Mouse (Mus musculus) intestine, embryonic 16.5 days (tissue): ENCODE results near the gene Fntb. TPM values are rescaled to one million over a fixed set of nuclear protein-coding genes. Genes with fewer than 3 reads are reported as not detected.
"Not testable (repeated sequence)": the region's sequence is repeated elsewhere in the genome, so short reads cannot be mapped to it uniquely, and the experiment has no call there.

Experiments
- ATAC-seq: fragments of 200-750 bp; cut with Nextera tagmentation; 2 replicates; pipeline ENCODE4 v1.8.0; 2017; ENCODE audit warnings: moderate TSS enrichment, moderate library complexity
- H3K27ac ChIP-seq: fragments of 300-500 bp; sonication (generic); 2 replicates; pipeline ENCODE4 v1.5.1; 2014; ENCODE audit warnings: mild to moderate bottlenecking, low read length
- H3K27me3 ChIP-seq: fragments of 300-500 bp; sonication (generic); replicated peaks from 2 replicates; pipeline ENCODE4 v1.6.1; 2014; ENCODE audit warnings: low read length, control low read depth, mixed read lengths; ENCODE audit not compliant: control insufficient read depth, insufficient read depth
- H3K36me3 ChIP-seq: fragments of 300-500 bp; sonication (generic); 2 replicates; pipeline ENCODE4 v1.6.1; 2014; ENCODE audit warnings: low read length, control low read depth; ENCODE audit not compliant: control insufficient read depth, insufficient read depth
- H3K4me1 ChIP-seq: fragments of 300-500 bp; sonication (generic); 2 replicates; pipeline ENCODE4 v1.6.1; 2014; ENCODE audit warnings: low read length, control low read depth, mixed read lengths; ENCODE audit not compliant: control insufficient read depth, insufficient read depth
- H3K4me2 ChIP-seq: fragments of 300-500 bp; sonication (generic); 2 replicates; pipeline ENCODE4 v1.6.1; 2014; ENCODE audit warnings: low read depth, low read length, control low read depth
- H3K4me3 ChIP-seq: fragments of 300-500 bp; sonication (generic); 2 replicates; pipeline ENCODE4 v1.5.1; 2014; ENCODE audit warnings: mild to moderate bottlenecking, low read length
- H3K9ac ChIP-seq: fragments of 300-500 bp; sonication (generic); 2 replicates; pipeline ENCODE4 v1.6.1; 2014; ENCODE audit warnings: low read depth, low read length
- H3K9me3 ChIP-seq: fragments of 300-500 bp; sonication (generic); 2 replicates; pipeline ENCODE4 v1.6.1; 2016; ENCODE audit warnings: low read length, control low read depth; ENCODE audit not compliant: control insufficient read depth
- WGBS: fragments of 180-500 bp; shearing (Covaris S2); extraction: QIAGEN DNeasy Blood & Tissue Kit; methylation state at CpG from one replicate; pipeline ENCODE4 v1.1.7; 2014; 5-methylcytosine and 5-hydroxymethylcytosine counted together
- polyA plus RNA-seq: library from polyadenylated mRNA; unstranded; fragments of >200 nt; fragmentation: Nextera tagmentation; extraction: Ambion mirVana; gene quantifications from 2 replicates; pipeline ENCODE4 v1.2.1, GENCODE M21; 2015

Fntb gene
- polyA plus RNA-seq, 1 experiment from 2014 or later: 29.5 TPM

GRCm38 (mm10) chr12:76790446-76791084 lies 25.2 kb downstream of the Fntb start:
- Histone ChIP-seq H3K4me2 (no peak overlapping the region), H3K27ac (no peak overlapping the region), H3K9me3 (no peaks in the 10 kb centered on the region), H3K9ac (no peak overlapping the region), H3K4me1 (no peaks in the 10 kb centered on the region), H3K27me3 (no peaks in the 10 kb centered on the region), H3K36me3 (no peaks in the 10 kb centered on the region), H3K4me3 (no peak overlapping the region)
- WGBS: 32% methylated on average over 8 of the region's 8 CpGs
- ATAC-seq: no peak

GRCm38 (mm10) chr12:76792540-76792939 lies 27.2 kb downstream of the Fntb start:
- not testable (repeated sequence) for H3K4me1 ChIP-seq, ATAC-seq

GRCm38 (mm10) chr12:76795350-76795749 lies 30.0 kb downstream of the Fntb start, which contains the start of gene Gpx2:
TSS of gene Gpx2 (minus strand) at chr12:76795554.
- peak; percentile 74 for ATAC-seq
- no peaks in the 10 kb centered on the region for H3K36me3 ChIP-seq
- H3K9me3 ChIP-seq: no peaks in the 10 kb centered on the region
- H3K4me1 ChIP-seq: no peaks in the 10 kb centered on the region; the same call in 1 of the 2 replicates
- no peaks in the 10 kb centered on the region for H3K27me3 ChIP-seq
- peak within 1 kb of the TSS; percentile 29 for H3K4me3 ChIP-seq
- H3K27ac ChIP-seq: peak within 1 kb of the TSS; percentile 15; the same call in 1 of the 2 replicates
- 58% methylated on average over 5 of the region's 5 CpGs for WGBS
- H3K9ac ChIP-seq: no peak within 1 kb of the TSS
- peak within 1 kb of the TSS; percentile 13 for H3K4me2 ChIP-seq

More at GRCm38 (mm10) chr12:76792540-76792939, 27.2 kb downstream of the Fntb start:
- H3K4me2 ChIP-seq, H3K27ac ChIP-seq, H3K9ac ChIP-seq, H3K4me3 ChIP-seq, H3K36me3 ChIP-seq, H3K27me3 ChIP-seq, H3K9me3 ChIP-seq: not testable (repeated sequence)
- WGBS: 55% methylated on average over 14 of the region's 14 CpGs

- no peaks in the 10 kb centered on the region for H3K9me3 ChIP-seq
- no peak overlapping the region for H3K9ac ChIP-seq
- no peak overlapping the region for H3K4me3 ChIP-seq
- 69% methylated on average over 7 of the region's 7 CpGs for WGBS
- H3K4me1 ChIP-seq: no peaks in the 10 kb centered on the region; the same call in 1 of the 2 replicates
- peak overlapping the region; percentile 22; the same call in 1 of the 2 replicates for H3K27ac ChIP-seq
- no peak overlapping the region for H3K4me2 ChIP-seq
- ATAC-seq: peak; percentile 50
- H3K27me3 ChIP-seq: no peaks in the 10 kb centered on the region
- H3K36me3 ChIP-seq: no peaks in the 10 kb centered on the region
Observed at GRCm38 (mm10) chr12:76796938-76797539, 31.6 kb downstream of the Fntb start.

GRCm38 (mm10) chr12:76798008-76798720 lies 32.8 kb downstream of the Fntb start:
- Histone ChIP-seq H3K4me2 (no peak overlapping the region), H3K4me3 (no peak overlapping the region), H3K27me3 (no peaks in the 10 kb centered on the region), H3K9ac (no peak overlapping the region), H3K27ac (0 out of 2 replicates have a peak overlapping the region, but pooled peaks have one; percentile 33), H3K36me3 (no peaks in the 10 kb centered on the region), H3K4me1 (no peaks in the 10 kb centered on the region; the same call in 1 of the 2 replicates), H3K9me3 (no peaks in the 10 kb centered on the region)
- WGBS: 47% methylated on average over 5 of the region's 5 CpGs
- ATAC-seq: peak; percentile 68

GRCm38 (mm10) chr12:76803028-76803427 lies 37.6 kb downstream of the Fntb start:
- no peaks in the 10 kb centered on the region for H3K36me3 ChIP-seq
- 93% methylated on average over 10 of the region's 10 CpGs for WGBS
- no peaks in the 10 kb centered on the region for H3K27me3 ChIP-seq
- no peak overlapping the region for H3K9ac ChIP-seq
- H3K9me3 ChIP-seq: no peaks in the 10 kb centered on the region
- no peak overlapping the region for H3K27ac ChIP-seq
- no peak overlapping the region for H3K4me2 ChIP-seq
- no peak overlapping the region for H3K4me3 ChIP-seq
- ATAC-seq: no peak
- no peaks in the 10 kb centered on the region; the same call in 1 of the 2 replicates for H3K4me1 ChIP-seq

- H3K36me3 ChIP-seq: no peaks in the 10 kb centered on the region
- ATAC-seq: peak; percentile 62
- H3K9me3 ChIP-seq: no peaks in the 10 kb centered on the region
- no peaks in the 10 kb centered on the region for H3K27me3 ChIP-seq
- H3K4me2 ChIP-seq: no peak overlapping the region
- no peak overlapping the region for H3K4me3 ChIP-seq
- WGBS: 52% methylated on average over 7 of the region's 7 CpGs
- H3K27ac ChIP-seq: no peak overlapping the region
- no peaks in the 10 kb centered on the region for H3K4me1 ChIP-seq
- H3K9ac ChIP-seq: no peak overlapping the region
Observed at GRCm38 (mm10) chr12:76803700-76804252, 38.4 kb downstream of the Fntb start.

- Histone ChIP-seq H3K4me2 (no peak overlapping the region), H3K27me3 (no peaks in the 10 kb centered on the region), H3K9me3 (no peaks in the 10 kb centered on the region), H3K36me3 (no peaks in the 10 kb centered on the region), H3K4me1 (no peaks in the 10 kb centered on the region), H3K9ac (no peak overlapping the region), H3K4me3 (no peak overlapping the region), H3K27ac (no peak overlapping the region)
- WGBS: 87% methylated on average over 10 of the region's 10 CpGs
- ATAC-seq: no peak
Observed at GRCm38 (mm10) chr12:76805056-76805811, 39.8 kb downstream of the Fntb start.
